Mouse (Mus musculus) MEL (cell line): Measurements from ENCODE around the gene Angptl2. TPM values are rescaled to one million over a fixed set of nuclear protein-coding genes. Genes with fewer than 3 reads are reported as not detected.

Experiments
- DNase-seq: peaks from one replicate; pipeline ENCODE4 v3.0.0; 2011; ENCODE audit warnings: low read depth, low spot score
- H3K27ac ChIP-seq: 2 replicates; pipeline ENCODE4 v1.5.1; 2012; ENCODE audit warnings: low read depth, mild to moderate bottlenecking, control low read depth, low read length, moderate library complexity; ENCODE audit not compliant: control insufficient read depth
- H3K27me3 ChIP-seq, 2 experiments: fragments of 150-350 bp in 1 of 2; sonication (generic) in 1 of 2; 2 replicates each; pipeline ENCODE4 v1.6.1; 2012; ENCODE audit warnings: low read length in 2 of 2, mild to moderate bottlenecking in 2 of 2, improper control_type of control experiment in 1 of 2, moderate library complexity in 1 of 2; ENCODE audit not compliant: insufficient read depth in 2 of 2, control insufficient read depth in 1 of 2
- H3K36me3 ChIP-seq, 2 experiments: 2 replicates each; pipeline ENCODE4 v1.6.1; 2012 to 2014; ENCODE audit warnings: low read length in 2 of 2, improper control_type of control experiment in 1 of 2, inconsistent platforms in 1 of 2, mild to moderate bottlenecking in 1 of 2; ENCODE audit not compliant: insufficient read depth in 2 of 2, control insufficient read depth in 1 of 2
- H3K4me1 ChIP-seq, 2 experiments: fragments of 150-350 bp in 1 of 2; sonication (generic) in 1 of 2; 2 replicates each; pipeline ENCODE4 v1.6.1; 2012; ENCODE audit warnings: low read length in 2 of 2, improper control_type of control experiment in 1 of 2, mild to moderate bottlenecking in 1 of 2; ENCODE audit not compliant: insufficient read depth in 2 of 2, control insufficient read depth in 1 of 2
- H3K4me3 ChIP-seq, 2 experiments: fragments of 150-350 bp in 1 of 2; sonication (generic) in 1 of 2; 2 replicates each; pipeline ENCODE4 v1.5.1; 2012; ENCODE audit warnings: low read depth in 2 of 2, low read length in 2 of 2, mild to moderate bottlenecking in 2 of 2, moderate library complexity in 2 of 2, control low read depth in 1 of 2, improper control_type of control experiment in 1 of 2; ENCODE audit not compliant: control insufficient read depth in 1 of 2, insufficient read depth in 1 of 2
- H3K79me2 ChIP-seq: 2 replicates; pipeline ENCODE4 v1.6.1; 2012; ENCODE audit warnings: mild to moderate bottlenecking, low read length, moderate library complexity; ENCODE audit not compliant: control insufficient read depth, poor library complexity, insufficient read depth
- H3K9ac ChIP-seq: 2 replicates; pipeline ENCODE4 v1.6.1; 2012; ENCODE audit warnings: low read depth, mild to moderate bottlenecking, control low read depth, low read length, moderate library complexity; ENCODE audit not compliant: control insufficient read depth, poor library complexity, severe bottlenecking
- H3K9me3 ChIP-seq: fragments of 150-350 bp; sonication (generic); replicated peaks from 2 replicates; pipeline ENCODE4 v1.6.1; 2012; ENCODE audit warnings: mild to moderate bottlenecking, low read length, improper control_type of control experiment, moderate library complexity; ENCODE audit not compliant: insufficient read depth
- EP300 ChIP-seq, 2 experiments: IDR thresholded peaks; 2 replicates each; pipeline ENCODE4 v1.6.1; 2011; ENCODE audit warnings: improper control_type of control experiment in 2 of 2, low read length in 2 of 2, low read depth in 1 of 2, mild to moderate bottlenecking in 1 of 2
- ETS1 ChIP-seq: IDR thresholded peaks from 2 replicates; pipeline ENCODE4 v1.6.1; 2012; ENCODE audit warnings: low read depth, mild to moderate bottlenecking, inconsistent platforms, low read length, improper control_type of control experiment, moderate library complexity
- GABPA ChIP-seq: IDR thresholded peaks from 2 replicates; pipeline ENCODE4 v1.6.1; 2012; ENCODE audit warnings: low read depth, mild to moderate bottlenecking, inconsistent platforms, low read length, improper control_type of control experiment, moderate library complexity
- KAT2A ChIP-seq: conservative IDR thresholded peaks from 2 replicates; pipeline ENCODE4 v1.6.1; 2012; ENCODE audit warnings: low read depth, low read length, improper control_type of control experiment, inconsistent platforms
- MAFK ChIP-seq: IDR thresholded peaks from 2 replicates; pipeline ENCODE4 v1.6.1; 2011; ENCODE audit warnings: low read depth, mild to moderate bottlenecking, low read length, improper control_type of control experiment, borderline replicate concordance
- MEF2A ChIP-seq: IDR thresholded peaks from 2 replicates; pipeline ENCODE4 v1.6.1; 2014; ENCODE audit warnings: low read depth, mild to moderate bottlenecking, inconsistent platforms, low read length, improper control_type of control experiment; ENCODE audit not compliant: poor library complexity, insufficient replicate concordance, severe bottlenecking; ENCODE audit errors: extremely low read depth
- NRF1 ChIP-seq: IDR thresholded peaks from 2 replicates; pipeline ENCODE4 v1.6.1; 2014; ENCODE audit warnings: low read depth, mild to moderate bottlenecking, inconsistent platforms, low read length, improper control_type of control experiment, moderate library complexity; ENCODE audit not compliant: poor library complexity, insufficient read depth, severe bottlenecking
- POLR2AphosphoS2 ChIP-seq: IDR thresholded peaks from 2 replicates; pipeline ENCODE4 v1.6.1; 2011; ENCODE audit warnings: low read length, improper control_type of control experiment
- POLR2AphosphoS5 ChIP-seq: IDR thresholded peaks from 2 replicates; pipeline ENCODE4 v1.6.1; 2012; ENCODE audit warnings: low read depth, borderline replicate concordance, mild to moderate bottlenecking, inconsistent platforms, low read length, moderate library complexity, mixed read lengths
- RAD21 ChIP-seq: IDR thresholded peaks from 2 replicates; pipeline ENCODE4 v1.6.1; 2011; ENCODE audit warnings: mild to moderate bottlenecking, low read depth, low read length, improper control_type of control experiment
- RCOR1 ChIP-seq: IDR thresholded peaks from 2 replicates; pipeline ENCODE4 v1.6.1; 2012; ENCODE audit warnings: low read depth, mild to moderate bottlenecking, inconsistent platforms, low read length, improper control_type of control experiment
- USF1 ChIP-seq: IDR thresholded peaks from 2 replicates; pipeline ENCODE4 v1.6.1; 2014; ENCODE audit warnings: low read depth, mild to moderate bottlenecking, inconsistent platforms, low read length, improper control_type of control experiment, moderate library complexity
- USF2 ChIP-seq, 2 experiments: IDR thresholded peaks; 2 replicates each; pipeline ENCODE4 v1.6.1; 2011 to 2012; ENCODE audit warnings: improper control_type of control experiment in 2 of 2, low read length in 2 of 2, borderline replicate concordance in 1 of 2, inconsistent platforms in 1 of 2, low read depth in 1 of 2, mild to moderate bottlenecking in 1 of 2; ENCODE audit not compliant: insufficient read depth in 1 of 2
- ZC3H11A ChIP-seq: IDR thresholded peaks from 2 replicates; pipeline ENCODE4 v1.6.1; 2012; ENCODE audit warnings: low read depth, mild to moderate bottlenecking, inconsistent platforms, low read length, improper control_type of control experiment
- ZMIZ1 ChIP-seq: IDR thresholded peaks from 2 replicates; pipeline ENCODE4 v1.6.1; 2012; ENCODE audit warnings: low read depth, mild to moderate bottlenecking, inconsistent platforms, low read length, improper control_type of control experiment, moderate library complexity
- ZNF384 ChIP-seq: IDR thresholded peaks from 2 replicates; pipeline ENCODE4 v1.6.1; 2012; ENCODE audit warnings: low read depth, mild to moderate bottlenecking, inconsistent platforms, low read length, improper control_type of control experiment
- polyA plus RNA-seq, 2 experiments: library from polyadenylated mRNA; stranded (reverse) in 1 of 2; unstranded in 1 of 2; fragments of >175 nt in 1 of 2; fragments of >200 nt in 1 of 2; gene quantifications; 2 replicates each; pipeline versions ENCODE4 v1.2.1 to v1.2.4; 2012; ENCODE audit warnings: low replicate concordance in 2 of 2, low read depth in 1 of 2; ENCODE audit not compliant: insufficient read length in 2 of 2, insufficient read depth in 1 of 2, missing spikeins in 1 of 2
- total RNA-seq: library from RNA; depleted of rRNA; stranded (reverse); fragments of 300-350 nt; gene quantifications from 2 replicates; pipeline ENCODE4 v1.2.3, GENCODE M21; 2012

The Angptl2 gene
- total and polyA plus RNA-seq, 3 experiments, result 0.08 TPM; not detected in 2

GRCm38 (mm10) chr2:33187874-33188273 is 28.0 kb upstream of the Angptl2 start:
- Histone ChIP-seq H3K4me3 (no peak overlapping the region), H3K27ac (no peak overlapping the region), H3K27me3 (no peaks in the 10 kb centered on the region), H3K4me1 (no peaks in the 10 kb centered on the region), H3K9me3 (no peaks in the 10 kb centered on the region), H3K79me2 (no peaks in the 10 kb centered on the region), H3K9ac (no peak overlapping the region), H3K36me3 (no peaks in the 10 kb centered on the region)
- no peak for TF ChIP-seq ZMIZ1
- TF ChIP-seq EP300 (IDR thresholded peaks at IDR 0.05; ENCODE audit: low read depth in 1 of 2, low read length in 2 of 2), result no peak
- TF ChIP-seq GABPA, result no peak
- no peak for TF ChIP-seq ZNF384
- no peak for TF ChIP-seq POLR2AphosphoS5
- no peak for TF ChIP-seq MEF2A
- DNase-seq, result no peak

- no peak for DNase-seq
- H3K4me3 ChIP-seq, result no peak overlapping the region
- no peak overlapping the region for H3K9ac ChIP-seq
- TF ChIP-seq USF1 (no peak), MEF2A (no peak), MAFK (no peak), ETS1 (no peak), KAT2A (no peak), ZC3H11A (no peak), USF2 (IDR thresholded peaks at IDR 0.05; ENCODE audit: borderline replicate concordance in 1 of 2, insufficient read depth in 1 of 2, low read depth in 1 of 2, low read length in 2 of 2) (no peak), RAD21 (no peak), NRF1 (no peak), POLR2AphosphoS2 (no peak), RCOR1 (no peak), POLR2AphosphoS5 (no peak)
- H3K79me2 ChIP-seq, result no peaks in the 10 kb centered on the region
- H3K27me3 ChIP-seq, result no peaks in the 10 kb centered on the region
- H3K9me3 ChIP-seq, result no peaks in the 10 kb centered on the region
- no peak overlapping the region for H3K27ac ChIP-seq
- no peaks in the 10 kb centered on the region for H3K4me1 ChIP-seq
- no peaks in the 10 kb centered on the region for H3K36me3 ChIP-seq
Observed at GRCm38 (mm10) chr2:33188925-33189670, 26.8 kb upstream of the Angptl2 start.
